Mouse (Mus musculus) ES-Bruce4 (cell line): ENCODE data around the gene Kcnj15.

ENCODE experiments used
- CTCF ChIP-seq: IDR thresholded peaks from one replicate; pipeline ENCODE4 v1.8.1; 2011; ENCODE audit warnings: low read depth, low read length
- EP300 ChIP-seq: IDR thresholded peaks from 2 replicates; pipeline ENCODE4 v1.6.1; 2011; ENCODE audit warnings: low read depth, low read length; ENCODE audit not compliant: insufficient read depth
- POLR2A ChIP-seq: IDR thresholded peaks from one replicate; pipeline ENCODE4 v1.8.1; 2011; ENCODE audit warnings: low read length; ENCODE audit not compliant: insufficient read depth

DNA sequence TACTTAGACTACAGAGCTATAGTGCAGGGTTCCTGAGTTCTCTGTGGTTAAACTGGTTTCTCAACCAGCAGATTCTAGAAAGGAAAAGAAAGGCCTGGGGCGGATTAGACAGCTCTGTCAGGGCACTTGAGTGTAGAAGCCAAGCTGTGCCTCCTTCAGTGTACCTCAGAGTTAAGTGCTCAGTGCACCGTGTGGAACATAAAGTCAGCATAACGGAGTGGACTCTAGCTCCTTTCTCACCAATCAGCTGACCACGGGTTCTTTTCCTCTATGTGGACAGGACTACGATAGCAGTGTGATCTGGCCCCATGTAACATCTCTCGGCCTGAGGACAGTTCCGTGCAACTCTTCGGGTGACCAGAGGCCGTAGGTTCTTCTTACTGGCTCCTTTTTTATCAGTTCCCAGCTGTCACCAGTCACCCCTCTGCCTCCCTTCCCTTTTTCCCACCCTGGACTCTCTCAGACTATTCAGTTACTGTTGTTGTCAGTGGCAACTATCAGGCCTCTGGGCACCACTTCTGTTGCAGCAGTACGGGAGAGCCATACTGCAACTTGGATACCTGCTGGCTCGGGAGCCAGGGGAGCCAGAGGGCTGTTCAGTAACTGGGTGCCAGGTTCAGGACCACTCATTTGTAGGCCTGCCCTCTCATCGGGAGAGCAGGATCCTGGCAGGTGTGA is 12.6 kb upstream of the Kcnj15 start:
- no peak for TF ChIP-seq POLR2A
- no peak for TF ChIP-seq CTCF
- TF ChIP-seq EP300: no peak
